Mouse (Mus musculus) layer of hippocampus, adult 8-10 months (tissue): ENCODE results near the gene Peli2. TPM values are rescaled to one million over a fixed set of nuclear protein-coding genes. Genes with fewer than 3 reads are reported as not detected.

Experiments used
- DNase-seq, 2 experiments: peaks; one replicate each; pipeline ENCODE4 v3.0.0; 2022; ENCODE audit warnings: low spot score in 2 of 2
- total RNA-seq, 4 experiments: library from RNA; stranded (reverse); gene quantifications; 2 replicates each; pipeline ENCODE4 v1.2.4; 2022

Gene Peli2
- total RNA-seq, 4 experiments from 2014 or later: 24.2 to 36.6 (median 30.0) TPM

DNA sequence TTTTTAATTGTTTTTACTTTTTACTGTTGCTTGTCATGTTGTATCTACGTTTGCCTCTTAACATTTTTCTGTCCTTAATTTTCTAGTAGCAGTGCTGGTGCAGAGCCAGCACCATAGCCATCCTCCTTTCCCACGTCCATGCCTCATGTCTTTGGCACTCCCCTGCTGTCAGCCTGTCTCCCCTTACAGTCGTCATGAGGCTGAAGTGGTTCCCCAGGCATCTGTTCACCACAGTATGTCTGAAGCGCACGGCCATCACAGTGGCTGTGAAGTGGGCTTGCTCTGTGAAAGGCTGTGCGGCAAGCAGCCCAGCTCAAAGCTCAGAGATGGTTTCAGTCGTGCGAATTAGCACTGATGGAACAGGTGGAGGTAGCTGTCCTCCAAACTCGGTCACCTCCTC, 66.5 kb downstream of the Peli2 start:
- DNase-seq: no peak

DNA sequence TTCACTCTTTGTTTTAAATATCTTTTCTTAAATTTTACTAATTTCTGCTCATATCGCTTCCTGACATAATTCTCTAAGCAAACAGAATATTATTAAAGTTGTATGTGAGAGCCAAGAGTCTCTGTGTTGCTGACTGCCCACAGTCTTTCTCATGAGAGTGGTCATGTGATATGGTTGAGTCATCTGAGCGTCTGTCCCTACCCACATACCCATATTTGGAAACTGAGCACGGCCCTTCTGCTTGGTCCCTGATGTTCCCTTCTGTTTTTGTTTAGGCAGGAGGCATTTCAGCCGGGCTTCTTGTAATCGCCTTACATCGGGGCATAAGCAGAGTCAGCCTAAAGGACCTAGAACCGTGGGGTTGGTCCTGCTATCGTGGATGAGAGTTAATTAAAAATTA, 68.7 kb downstream of the Peli2 start:
- DNase-seq: peak; percentile 58 to 60

DNA sequence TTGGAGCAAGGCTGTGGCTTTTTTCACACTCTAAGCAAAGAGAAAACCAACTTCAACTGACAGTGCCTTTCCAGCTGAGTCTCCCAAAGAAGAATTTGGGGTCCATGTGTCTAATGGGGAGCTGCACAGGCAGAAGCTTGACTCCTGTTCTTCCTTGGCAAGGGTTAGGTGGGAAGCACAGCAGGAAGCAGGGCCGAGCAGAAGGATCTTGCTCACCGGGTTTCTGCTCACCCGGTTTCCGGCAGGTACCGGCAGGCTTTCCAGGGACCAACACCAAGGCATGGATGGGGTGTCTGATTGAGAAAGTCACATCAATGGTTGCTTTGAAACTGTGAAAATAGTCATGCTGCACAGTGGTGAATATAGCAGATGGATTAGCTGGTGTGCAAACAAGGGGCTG, 70.3 kb downstream of the Peli2 start:
- DNase-seq: no peak

DNA sequence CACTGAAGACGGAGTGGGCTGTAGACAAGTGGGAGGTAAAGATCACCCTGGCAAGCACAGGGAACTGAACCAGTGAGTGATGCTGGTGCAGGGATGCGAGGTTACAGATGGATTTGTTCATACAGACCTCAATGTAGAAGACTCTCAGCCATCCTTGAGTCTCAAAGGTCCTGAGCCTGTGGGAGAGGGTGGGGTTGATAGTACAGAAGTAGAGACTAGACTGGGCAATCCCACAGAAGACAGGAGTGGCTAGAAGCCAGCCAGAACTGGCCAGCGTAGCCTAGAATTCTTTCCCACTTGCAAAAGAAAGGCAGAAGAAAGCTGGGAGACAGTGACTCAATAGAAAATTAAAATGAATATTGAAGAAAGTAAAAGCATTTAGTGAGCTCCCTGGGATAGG, 71.3 kb downstream of the Peli2 start:
- no peak for DNase-seq

DNA sequence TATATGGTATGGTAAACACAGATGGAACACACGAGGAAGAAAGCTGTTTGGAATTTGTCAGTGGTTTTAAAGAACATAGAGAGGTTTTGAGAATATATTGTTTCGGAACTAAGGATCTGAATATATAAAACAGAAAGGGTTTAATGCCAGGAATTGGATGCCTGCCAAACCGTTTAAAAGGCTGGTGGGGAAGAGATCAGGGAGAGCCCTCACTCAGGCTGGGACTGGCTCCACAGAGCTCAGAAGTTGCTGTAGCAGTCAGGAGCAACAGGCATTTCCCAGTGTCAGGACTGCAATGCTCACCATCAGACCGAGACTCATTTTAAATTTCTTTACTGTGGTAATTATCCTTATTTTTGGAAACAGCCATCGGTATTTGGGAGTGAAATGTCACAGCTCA, 76.2 kb downstream of the Peli2 start:
- DNase-seq: no peak

DNA sequence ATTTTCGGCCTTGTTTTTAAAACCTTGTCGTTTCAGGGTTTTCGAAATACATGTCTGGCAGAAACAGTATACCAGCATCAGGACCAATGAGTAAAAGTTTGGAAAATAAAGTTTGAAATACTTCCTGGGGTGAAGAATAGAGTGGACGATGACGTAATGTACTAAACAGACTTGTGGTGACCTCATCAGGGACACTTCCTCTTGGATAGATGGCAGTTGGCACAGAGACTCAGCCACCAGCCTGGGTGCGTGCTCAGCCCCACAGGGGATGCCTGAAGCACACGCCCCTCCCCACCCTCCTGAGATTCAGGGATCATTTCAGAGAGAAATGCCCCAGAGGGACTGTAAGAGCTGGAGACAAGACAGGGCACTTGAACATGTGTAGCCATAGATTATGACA, 76.7 kb downstream of the Peli2 start:
- no peak for DNase-seq

DNA sequence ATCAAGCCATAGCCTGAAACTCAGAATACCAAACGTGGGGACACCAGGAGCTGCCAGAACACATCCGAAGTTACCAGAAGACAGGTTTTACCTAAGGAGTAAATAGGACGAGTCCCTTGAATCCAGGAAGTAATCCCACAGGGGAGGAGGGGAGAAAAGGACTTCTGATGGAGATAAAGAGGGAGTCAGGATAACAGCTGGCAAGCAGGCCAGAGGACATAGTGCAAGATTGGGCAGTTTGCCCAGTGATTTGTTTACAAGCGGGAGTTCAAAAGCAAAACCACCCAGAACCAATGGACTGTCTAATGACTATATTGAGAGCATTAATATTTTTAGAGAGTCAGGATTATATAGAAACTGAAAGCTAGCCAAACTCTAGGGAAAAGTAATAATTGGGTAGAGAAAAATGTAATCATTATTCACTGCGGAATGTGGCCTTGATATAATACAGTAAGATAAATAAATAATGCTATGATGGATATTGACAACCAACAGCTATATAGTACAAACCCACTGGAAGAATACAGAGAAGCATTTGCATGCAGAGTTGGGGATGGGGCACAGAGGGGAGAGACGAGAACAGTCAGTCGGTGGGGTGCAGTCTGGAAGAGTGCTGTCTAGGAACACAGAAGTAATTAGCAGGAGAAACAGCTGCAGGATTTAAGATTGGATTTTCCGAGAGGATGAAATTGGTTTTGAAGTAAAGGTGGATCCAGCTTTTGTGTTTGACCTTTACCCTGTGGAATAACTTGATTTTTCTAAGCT, 77.7 kb downstream of the Peli2 start:
- DNase-seq: no peak

DNA sequence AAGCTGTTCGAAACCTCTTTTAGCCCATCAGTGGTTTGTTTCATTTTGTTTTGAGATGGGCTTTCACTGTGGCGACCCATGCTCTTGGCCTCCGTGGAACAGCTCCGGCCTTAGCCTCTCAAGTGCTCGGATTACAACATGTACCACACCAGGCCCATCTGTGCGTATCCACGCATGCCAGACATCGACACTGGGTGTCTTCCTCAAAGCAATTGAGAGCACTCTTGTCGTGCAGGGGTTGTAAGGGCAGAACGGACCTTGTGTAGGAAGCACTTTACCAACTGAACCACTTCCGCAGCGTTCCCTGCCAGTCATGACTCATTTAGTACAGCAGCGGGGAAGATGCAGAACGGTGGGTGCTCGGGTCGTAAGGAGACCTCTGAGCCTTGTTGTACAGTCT, 78.3 kb downstream of the Peli2 start:
- DNase-seq: no peak

DNA sequence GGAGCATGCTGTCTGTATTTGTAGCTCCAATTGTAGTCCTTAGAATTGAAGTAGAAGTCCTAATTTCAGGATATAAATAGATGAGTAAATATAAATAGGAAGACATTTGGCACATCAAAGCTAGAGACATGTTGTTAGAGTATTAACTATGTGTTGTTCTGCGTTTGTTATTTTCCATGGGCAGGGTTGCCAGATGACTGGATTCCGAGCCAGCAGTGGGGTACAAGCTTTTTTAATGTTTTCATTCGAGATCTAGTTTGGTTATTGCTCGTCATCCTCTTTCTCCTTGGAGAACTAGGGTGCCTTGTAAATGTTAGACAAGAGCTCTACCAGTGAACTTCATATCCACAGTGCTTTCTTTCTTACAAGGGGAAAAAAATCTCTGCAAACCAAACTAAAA, 78.9 kb downstream of the Peli2 start:
- no peak for DNase-seq

DNA sequence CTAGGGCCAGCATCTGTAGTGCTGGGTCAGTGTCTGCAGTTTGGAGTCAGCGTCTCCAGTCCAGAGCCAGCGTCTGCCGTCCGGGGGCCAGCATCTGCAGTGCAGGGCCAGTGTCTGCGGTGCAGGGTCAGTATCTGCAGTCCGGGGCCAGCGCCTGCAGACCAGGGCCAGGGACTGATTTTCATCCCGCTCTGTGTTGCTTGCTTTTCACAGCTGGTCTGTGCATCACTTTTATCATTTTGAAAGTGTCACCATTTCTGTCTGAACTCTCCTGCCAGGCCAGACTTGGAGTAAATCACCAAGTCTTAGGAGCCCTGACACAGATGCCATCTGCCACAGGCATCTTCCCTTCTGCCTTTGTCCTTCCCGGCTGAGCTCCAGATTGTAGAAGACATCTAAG, 79.7 kb downstream of the Peli2 start:
- no peak for DNase-seq

DNA sequence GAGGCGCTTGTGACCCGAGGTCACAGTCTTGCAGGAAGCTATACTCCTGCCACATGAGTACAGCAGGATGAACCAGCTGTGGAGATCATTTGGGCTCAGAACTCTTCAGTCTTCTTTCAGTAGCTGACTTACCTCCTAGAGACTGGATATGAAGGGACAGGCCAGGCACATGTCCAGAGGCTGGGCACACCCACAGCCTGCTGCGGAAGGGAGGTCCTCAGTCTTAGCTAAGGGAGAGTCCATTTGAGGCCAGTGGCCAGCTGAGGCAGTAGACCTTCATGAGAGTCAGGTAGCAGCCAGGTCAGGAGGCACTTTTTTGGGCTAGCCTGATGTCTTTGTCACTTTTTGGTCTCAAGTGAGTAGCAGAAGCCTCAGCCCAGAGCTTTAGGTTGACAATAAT, 80.2 kb downstream of the Peli2 start:
- no peak for DNase-seq

DNA sequence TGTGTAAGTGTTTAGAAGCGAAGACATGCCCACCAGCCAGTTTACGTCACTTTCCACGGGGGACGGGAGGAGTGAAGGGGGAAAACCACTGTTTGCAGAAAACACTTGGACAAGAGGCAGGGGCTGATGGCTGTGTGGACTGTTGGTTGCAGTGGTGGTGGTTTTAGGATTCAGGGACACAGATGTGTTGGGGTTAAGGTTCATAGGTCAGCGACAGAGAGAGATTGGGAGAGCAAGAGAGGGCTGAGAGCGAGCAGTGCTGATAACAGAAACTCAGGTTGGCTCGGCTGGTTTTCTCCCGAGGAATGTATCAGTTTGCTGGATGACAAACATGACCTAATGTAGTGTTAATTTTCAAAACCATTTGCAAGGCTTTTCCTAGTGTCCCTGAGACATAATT, 80.8 kb downstream of the Peli2 start:
- no peak for DNase-seq

DNA sequence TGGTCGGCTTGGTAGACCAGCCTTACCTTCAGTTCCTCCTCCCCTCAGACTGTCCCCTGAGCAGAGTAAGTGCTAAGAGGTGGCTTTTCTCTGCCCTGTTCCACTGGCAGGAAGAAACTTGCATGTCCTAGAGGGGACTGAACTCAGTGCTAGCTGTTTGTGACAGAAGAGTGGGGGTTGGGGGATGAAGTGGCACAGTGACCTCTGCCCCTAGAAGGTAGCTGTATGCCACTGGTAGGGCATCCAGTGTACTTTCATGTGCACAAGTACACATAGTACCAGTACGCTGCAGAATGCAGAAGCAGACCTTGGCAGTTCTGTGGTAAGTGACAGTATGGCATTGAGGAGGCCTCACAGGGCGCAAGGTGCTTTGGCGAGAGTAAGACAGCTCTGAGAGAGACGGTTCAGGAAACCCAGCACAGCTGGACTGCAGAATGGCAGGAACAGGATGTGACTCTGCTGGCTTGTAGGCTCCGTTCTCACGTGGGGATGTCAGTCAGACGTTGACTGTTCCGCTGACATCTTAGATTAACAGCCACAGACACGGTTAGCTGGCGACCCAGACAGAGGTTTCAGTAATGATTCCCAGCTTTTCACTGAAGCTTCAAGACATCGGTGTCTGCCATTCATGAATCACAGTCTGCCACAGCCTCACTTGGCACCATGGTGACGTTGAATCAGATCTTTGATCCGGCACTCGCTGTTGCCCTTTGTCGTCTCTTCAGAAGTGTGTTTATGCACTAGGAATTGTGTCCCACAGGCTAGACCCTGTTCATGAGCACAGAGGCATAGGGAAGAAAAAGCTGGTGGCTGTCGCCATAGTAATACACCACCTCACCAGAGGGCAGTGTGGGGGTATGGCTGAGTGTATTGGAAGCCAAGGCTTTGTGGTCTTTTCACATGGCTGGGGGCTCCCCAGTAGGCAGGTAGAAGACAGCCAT, 81.7 kb downstream of the Peli2 start:
- no peak for DNase-seq

DNA sequence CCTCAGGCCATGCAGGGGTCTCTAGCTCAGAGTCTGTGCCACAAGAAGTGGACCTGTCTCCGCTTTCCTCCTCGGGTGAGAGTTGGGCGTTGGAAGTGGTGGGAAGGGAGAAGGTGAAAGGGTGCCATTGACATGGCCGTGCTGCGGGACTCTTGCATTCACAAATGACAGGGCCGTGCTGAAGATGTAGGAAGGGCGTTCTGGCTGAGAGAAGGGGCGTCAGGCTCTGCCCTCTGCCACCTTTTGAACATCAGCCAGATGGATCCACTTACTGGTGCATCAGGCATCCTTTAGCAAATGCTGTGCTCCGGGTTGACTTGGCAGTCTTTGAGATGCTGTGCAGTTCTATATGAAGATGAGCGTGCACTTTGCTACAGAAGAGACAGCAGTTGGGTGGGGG, 84.4 kb downstream of the Peli2 start:
- DNase-seq: no peak

DNA sequence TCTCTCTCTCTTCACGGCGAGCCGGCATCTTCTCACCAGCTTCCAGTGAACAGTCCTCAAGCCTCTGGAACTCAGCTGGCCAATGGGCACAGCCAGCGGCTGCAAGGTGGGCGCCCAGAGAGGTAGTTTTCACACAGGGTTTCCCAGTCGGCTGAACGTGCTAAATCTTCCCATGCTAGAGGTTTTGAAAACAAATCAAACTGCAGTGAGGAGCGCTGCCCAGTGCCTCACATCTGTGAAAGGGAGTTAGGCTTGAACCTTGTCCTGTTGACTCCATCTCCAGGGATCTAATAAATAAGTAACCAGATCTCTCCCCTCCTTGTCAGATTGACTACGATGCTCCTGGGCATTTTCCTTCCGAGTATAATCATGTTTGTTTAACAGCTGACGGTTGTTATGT, 85.0 kb downstream of the Peli2 start:
- no peak for DNase-seq

DNA sequence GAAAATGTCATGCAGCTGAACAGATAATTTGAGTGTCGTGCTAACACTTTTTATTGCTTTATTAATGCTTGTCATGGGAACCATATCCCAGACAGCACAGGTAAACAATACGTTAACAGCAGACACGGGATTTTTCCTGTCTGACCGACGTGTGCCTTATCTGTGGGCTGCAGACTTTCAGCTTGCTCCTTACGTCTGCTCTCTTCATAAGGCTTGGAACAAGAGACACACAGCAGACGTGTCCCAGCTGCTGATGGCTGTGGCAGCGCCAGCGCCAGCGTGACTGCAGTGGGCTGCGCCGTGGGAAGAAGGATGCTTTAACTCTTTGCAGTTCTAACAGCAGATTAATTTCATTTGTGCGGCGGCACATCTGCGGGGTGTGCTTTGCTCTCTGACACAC, 86.5 kb downstream of the Peli2 start:
- peak in 1 of 2 experiments; percentile 52 for DNase-seq

DNA sequence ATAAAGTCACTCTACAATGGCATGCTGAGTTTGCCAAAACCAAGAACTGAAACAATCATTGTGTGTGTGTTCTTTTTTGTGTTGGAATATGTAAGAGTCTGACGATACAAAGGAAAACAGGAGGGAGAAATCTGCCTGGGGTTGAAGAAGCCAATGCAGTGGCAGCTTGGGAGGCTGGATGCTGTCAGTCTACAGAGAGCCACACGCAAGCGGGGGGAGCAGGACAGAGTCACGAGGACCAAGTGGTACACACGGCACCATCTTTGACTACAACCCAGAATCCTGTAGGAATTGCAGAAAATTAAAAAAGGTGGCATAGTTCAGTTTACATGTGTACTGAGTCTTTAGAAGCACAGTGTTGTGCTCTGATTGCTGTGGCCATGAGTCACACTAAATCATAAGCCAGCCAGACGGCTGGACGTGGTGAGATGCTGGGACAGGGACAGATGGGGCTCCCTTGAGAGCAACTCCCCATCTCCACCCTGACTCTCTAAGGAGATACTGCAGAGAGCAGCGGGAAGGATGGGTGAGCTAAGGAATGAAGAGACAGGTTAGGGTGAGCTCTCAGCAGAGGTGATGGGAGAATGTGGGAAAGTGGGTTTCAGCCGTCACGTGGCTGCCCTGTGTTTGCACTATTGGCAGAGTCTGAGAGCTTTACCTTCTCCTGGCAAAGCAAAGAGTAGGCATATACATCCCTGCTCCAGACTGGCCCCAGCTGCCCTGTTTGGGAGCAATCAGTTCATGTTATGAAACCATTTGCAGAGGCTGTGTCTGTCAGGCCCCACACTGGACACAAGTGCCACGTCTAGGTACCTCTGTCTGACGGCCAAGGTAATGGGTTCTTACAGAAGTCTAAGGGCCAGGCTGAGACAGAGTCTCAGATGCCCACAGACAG, 87.4 kb downstream of the Peli2 start:
- no peak for DNase-seq

DNA sequence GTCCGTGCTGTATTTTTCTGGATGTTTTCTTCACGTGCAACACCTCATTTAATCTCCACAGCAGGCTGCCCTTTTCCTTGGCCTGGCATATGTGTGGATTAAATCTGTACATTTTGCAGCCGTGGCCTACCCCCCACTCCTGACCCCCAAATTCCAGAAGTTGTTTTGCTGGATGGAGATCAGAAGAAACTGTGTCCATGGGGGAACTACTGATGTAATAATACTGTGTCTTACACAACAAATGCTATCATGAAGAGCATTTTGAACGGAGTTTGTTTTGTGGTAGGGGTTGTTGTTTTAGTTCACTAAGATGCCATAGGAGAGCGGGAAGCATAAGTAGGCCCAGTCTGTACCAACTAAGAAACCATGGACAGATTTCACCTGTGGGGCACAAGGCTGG, 88.8 kb downstream of the Peli2 start:
- DNase-seq: no peak

DNA sequence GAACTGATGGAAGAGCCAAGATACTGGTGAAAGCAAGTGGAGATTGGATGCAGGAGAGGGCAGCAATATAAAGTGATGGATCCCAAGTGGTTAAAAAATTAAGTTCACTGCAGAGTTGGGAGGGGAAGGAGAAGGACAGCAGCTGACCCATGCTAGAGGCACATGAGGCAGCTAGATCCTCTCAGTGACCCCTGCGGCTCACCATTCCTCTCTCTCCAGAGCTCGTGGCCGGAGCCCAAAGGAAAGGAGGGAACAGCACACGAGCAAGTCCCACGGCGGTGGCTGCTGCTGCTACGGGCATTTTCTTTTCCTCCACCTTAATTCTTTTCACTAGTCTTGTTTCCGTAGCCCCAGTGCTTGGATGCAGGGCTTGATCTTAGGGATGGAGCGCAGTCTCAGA, 89.5 kb downstream of the Peli2 start:
- DNase-seq: no peak

DNA sequence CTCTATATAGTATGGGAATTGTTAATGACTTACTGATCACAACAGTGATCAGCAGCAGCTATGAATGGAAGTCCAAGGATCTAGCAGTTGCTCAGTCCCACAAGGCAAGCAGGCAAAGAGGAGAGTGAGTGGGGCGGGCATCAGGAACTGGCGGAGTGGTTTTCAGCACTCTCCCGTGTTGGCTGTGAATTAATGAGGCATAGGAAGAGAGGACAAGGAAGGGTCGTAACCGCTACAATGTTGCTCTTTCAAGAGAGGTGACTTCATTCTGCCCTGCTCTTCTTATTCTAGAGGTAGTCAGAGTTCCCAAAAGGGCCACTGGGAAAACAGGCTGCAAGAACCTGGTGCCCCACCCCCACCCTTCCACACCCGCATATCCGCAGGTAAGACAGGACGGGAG, 90.9 kb downstream of the Peli2 start:
- no peak for DNase-seq

DNA sequence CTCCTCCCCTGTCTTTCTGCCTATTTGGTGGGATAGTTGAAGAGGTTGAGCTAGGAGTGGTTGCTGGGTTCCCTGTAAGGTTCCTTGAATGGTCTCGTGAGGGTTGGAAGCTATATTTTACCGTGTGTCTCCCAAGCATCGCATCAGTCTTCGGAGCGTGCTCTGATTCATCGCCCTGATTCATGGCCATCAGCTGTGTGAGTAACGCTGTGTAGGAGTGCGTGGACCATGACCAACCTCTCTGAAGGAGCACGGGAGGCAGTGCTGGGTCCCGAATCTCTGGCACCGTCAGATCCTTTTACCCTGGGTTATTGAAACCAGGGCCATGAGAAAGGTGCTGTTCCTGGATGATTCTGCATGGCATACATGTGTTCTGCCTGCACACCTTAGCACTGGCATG, 92.2 kb downstream of the Peli2 start:
- DNase-seq: no peak

DNA sequence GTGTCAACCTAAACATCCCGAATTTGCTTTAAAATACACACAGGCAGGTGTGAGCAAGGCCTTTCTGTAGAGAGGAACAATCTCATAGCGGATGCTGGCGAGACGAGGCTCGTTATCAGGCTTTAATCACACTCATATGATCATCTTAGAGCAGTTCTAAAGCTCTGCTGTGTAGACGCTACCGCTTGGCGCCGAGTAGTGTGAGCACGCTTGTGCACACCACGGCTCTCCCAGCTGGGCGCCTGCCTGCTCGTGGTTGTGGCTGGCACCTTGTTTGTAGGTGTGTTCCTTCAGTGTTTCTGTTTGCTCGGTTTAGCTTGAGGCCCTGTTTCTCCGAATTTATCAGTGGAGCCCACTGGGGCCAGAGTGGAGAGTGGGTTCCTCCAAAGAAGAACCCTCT, 93.0 kb downstream of the Peli2 start:
- DNase-seq: no peak
